Comparison of ENCODE assay signal across 13 mouse cellular contexts in the genomic region with DNA sequence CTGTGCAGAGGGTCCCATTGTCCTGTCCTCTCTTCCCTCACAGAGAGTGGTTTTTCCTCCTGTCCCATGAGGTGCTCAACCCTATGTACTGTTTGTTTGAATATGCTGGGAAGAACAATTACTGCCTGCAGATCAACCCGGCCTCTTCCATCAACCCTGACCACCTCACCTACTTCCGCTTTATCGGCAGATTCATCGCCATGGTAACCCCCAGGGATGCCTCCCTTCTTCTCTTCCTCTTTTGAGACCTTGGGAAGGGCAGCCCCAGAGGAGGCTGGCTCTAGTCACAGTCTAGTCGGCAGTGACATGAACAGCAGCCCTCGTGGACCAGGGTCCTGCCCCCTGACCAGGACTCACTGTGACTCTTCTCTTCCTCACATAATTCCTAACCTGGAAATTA. TPM values are rescaled to one million over a fixed set of nuclear protein-coding genes. Genes with fewer than 3 reads are reported as not detected.
A peak's percentile ranks its signal among the peaks of the same experiment; 100 is the strongest.
DNase-seq lines count a peak whose midpoint lies in the region; ATAC-seq and TF ChIP-seq lines count a peak whose summit lies in the region.
"Had no signal": no experiment of that assay in that cellular context is flagged by ENCODE, and none has a peak within 500 bp of the region (broad histone marks: within the 10 kb centered on the region; RNA-seq: fewer than 3 reads in every experiment).

No protein-coding gene starts in this region.

- H3K9me3 ChIP-seq in kidney, embryonic 16.5 days (ENCODE audit: low read length) = no peaks in the 10 kb centered on the region
- H3K9me3 ChIP-seq in limb, embryonic 14.5 days (ENCODE audit: control insufficient read depth, low read length) = no peaks in the 10 kb centered on the region

- H3K27ac ChIP-seq in kidney, embryonic 16.5 days (ENCODE audit: low read length) = peak overlapping the region; percentile 50; the same call in 1 of the 2 replicates
- H3K27ac ChIP-seq in kidney, adult 2 months (ENCODE audit: insufficient read depth, low read depth, low read length) = no peak overlapping the region
- H3K27ac ChIP-seq in limb, embryonic 14.5 days (replicated peaks; ENCODE audit: low read depth, low read length) = peak overlapping the region; percentile 96

- TF ChIP-seq CTCF in kidney, adult 2 months (conservative IDR thresholded peaks at IDR 0.05; ENCODE audit: insufficient read depth, insufficient read length, low read depth, low read length) = no peak

- ATAC-seq in kidney, embryonic 16.5 days (ENCODE audit: low FRiP score, low TSS enrichment) = no peak
- peak; percentile 98 for ATAC-seq in common myeloid progenitor, adult 5-6 weeks (replicated peaks; ENCODE audit: low read depth, poor library complexity, severe bottlenecking)
- ATAC-seq in limb, embryonic 14.5 days (ENCODE audit: low FRiP score, low read depth) = no peak
- no peak for ATAC-seq in CD4-positive, CD25-positive, alpha-beta regulatory T cell, adult 4 months

- H3K4me3 ChIP-seq in kidney, embryonic 16.5 days (ENCODE audit: low read length) = no peak overlapping the region
- H3K4me3 ChIP-seq in kidney, adult 2 months (ENCODE audit: insufficient read depth, low read depth, low read length) = no peak overlapping the region
- H3K4me3 ChIP-seq in limb, embryonic 14.5 days (replicated peaks; ENCODE audit: low read length) = peak overlapping the region; percentile 45

- H3K36me3 ChIP-seq in kidney, embryonic 16.5 days (ENCODE audit: insufficient read depth, low read length) = peaks cover 15% of the 10 kb centered on the region; the same call in 1 of the 2 replicates
- H3K36me3 ChIP-seq in kidney, adult 2 months (ENCODE audit: control insufficient read depth, insufficient read depth, low read length) = no peaks in the 10 kb centered on the region
- H3K36me3 ChIP-seq in limb, embryonic 14.5 days (ENCODE audit: control insufficient read depth, insufficient read depth, low read length) = peaks cover 95% of the 10 kb centered on the region

- peaks cover 15% of the 10 kb centered on the region for H3K4me1 ChIP-seq in kidney, embryonic 16.5 days (ENCODE audit: insufficient read depth, low read length)
- no peaks in the 10 kb centered on the region for H3K4me1 ChIP-seq in kidney, adult 2 months (ENCODE audit: control insufficient read depth, insufficient read depth, low read length)
- no peaks in the 10 kb centered on the region for H3K4me1 ChIP-seq in limb, embryonic 14.5 days (ENCODE audit: control insufficient read depth, insufficient read depth, low read length)

- no peak for DNase-seq in kidney, adult 2 months
- DNase-seq in B cell, adult 2 months = peak; percentile 72 to 82
- DNase-seq in limb, embryonic 14.5 days (ENCODE audit: low spot score) = no peak
- DNase-seq in thymus, postnatal 0 days (ENCODE audit: low spot score) = no peak
- DNase-seq in left cerebral cortex, adult 11 months (ENCODE audit: low spot score) = no peak
- DNase-seq: adrenal gland, adult 2 months; heart, postnatal 4 days; kidney, adult 9 months; retina, postnatal 1 day; thymus, postnatal 36 days had no signal

- H3K27me3 ChIP-seq in kidney, embryonic 16.5 days (ENCODE audit: insufficient read depth, low read length) = no peaks in the 10 kb centered on the region
- H3K27me3 ChIP-seq in kidney, adult 2 months (replicated peaks; ENCODE audit: control insufficient read depth, insufficient read depth, low read length) = no peaks in the 10 kb centered on the region
- no peaks in the 10 kb centered on the region for H3K27me3 ChIP-seq in limb, embryonic 14.5 days (ENCODE audit: control insufficient read depth, insufficient read depth, low read length)

- no peak overlapping the region for H3K9ac ChIP-seq in kidney, embryonic 16.5 days (replicated peaks; ENCODE audit: low read length)
- H3K9ac ChIP-seq in limb, embryonic 14.5 days (ENCODE audit: low read depth, low read length, severe bottlenecking) = peak overlapping the region; percentile 84

- H3K4me2 ChIP-seq in kidney, embryonic 16.5 days (replicated peaks; ENCODE audit: low read depth, low read length) = no peak overlapping the region
- H3K4me2 ChIP-seq in limb, embryonic 14.5 days (replicated peaks; ENCODE audit: low read depth, low read length, severe bottlenecking) = peak overlapping the region; percentile 45

- TF ChIP-seq POLR2A in kidney, adult 2 months (IDR thresholded peaks at IDR 0.05; ENCODE audit: low read depth, low read length) = no peak
- TF ChIP-seq POLR2A in limb, embryonic 14.5 days (IDR thresholded peaks at IDR 0.05; ENCODE audit: borderline replicate concordance, extremely low read depth, insufficient read depth, insufficient read length) = no peak

- 39% methylated on average over 6 of the region's 6 CpGs for WGBS in kidney, embryonic 16.5 days
- WGBS in kidney, adult 2 months = 54% methylated on average over 6 of the region's 6 CpGs
- WGBS in limb, embryonic 14.5 days = 77% methylated on average over 6 of the region's 6 CpGs

RNA-seq across cellular contexts. Expression of gene Psmd7, which starts 36.0 kb away (rescaled TPM):
- 237 and 246 TPM in 2 replicates for polyA plus RNA-seq in kidney, embryonic 16.5 days (2015; fragmentation: Nextera tagmentation; extraction: Ambion mirVana)
- polyA plus RNA-seq in kidney, adult 2 months (2012; rRNA removed) = 44.3 and 56.9 TPM in 2 replicates
- 135 and 155 TPM in 2 replicates for total RNA-seq in common myeloid progenitor, adult 5-6 weeks (2017)
- 119 and 152 TPM in 2 replicates for polyA plus RNA-seq in limb, embryonic 14.5 days (2012; rRNA removed)
- polyA plus RNA-seq in limb, embryonic 14.5 days (2014; fragmentation: Nextera tagmentation; extraction: Ambion mirVana) = 281 and 303 TPM in 2 replicates
- polyA plus RNA-seq in CD4-positive, CD25-positive, alpha-beta regulatory T cell, adult 4 months (2017; shearing (Covaris generic)) = 100 to 1,000 TPM; 116 to 125 TPM
- polyA plus RNA-seq in thymus, postnatal 0 days (2015; fragmentation: Nextera tagmentation; extraction: Ambion mirVana) = 224 and 229 TPM in 2 replicates

Comparison
In these comparisons a context has a peak if more than half of its experiments do, and no peak if none do; other contexts are left out.
1. DNase-seq: peak in B cell, adult 2 months (2 of 2); none in kidney, adult 2 months (single experiment), limb, embryonic 14.5 days (single experiment), thymus, postnatal 0 days (single experiment) and left cerebral cortex, adult 11 months (single experiment).